Mouse (Mus musculus): ENCODE results near the gene Olfr1042.

- TF ChIP-seq GATA1 (IDR thresholded peaks at IDR 0.05; ENCODE audit: borderline replicate concordance, low read length) = no peak
- TF ChIP-seq FLI1 (IDR thresholded peaks at IDR 0.05; ENCODE audit: low read length) = no peak
Measured at GRCm38 (mm10) chr2:86179950-86180349, 18.3 kb upstream of the Olfr1042 start.
